Comparison of ENCODE assay signal across 9 mouse cellular contexts in the genomic region with DNA sequence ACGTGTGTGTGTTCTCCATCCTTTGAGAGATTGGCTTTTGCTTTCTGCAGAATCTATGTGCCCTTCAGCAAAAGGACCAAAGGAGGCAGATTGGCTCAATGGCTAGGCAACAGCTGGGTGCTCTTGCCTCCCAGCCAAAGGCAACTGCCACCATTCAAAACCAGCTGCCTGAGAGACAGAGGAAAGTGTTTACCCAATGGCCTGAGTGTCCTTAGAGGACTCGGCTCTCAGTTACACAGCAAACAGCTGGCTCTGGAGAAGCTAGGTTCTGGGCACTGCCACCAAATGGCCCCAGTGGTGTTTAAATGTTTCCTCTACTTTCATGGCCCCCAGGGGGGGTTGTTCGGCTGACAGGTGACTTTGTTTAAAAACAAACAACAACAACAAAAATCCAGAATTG. TPM values are rescaled to one million over a fixed set of nuclear protein-coding genes. Genes with fewer than 3 reads are reported as not detected.
A peak's percentile ranks its signal among the peaks of the same experiment; 100 is the strongest.
DNase-seq lines count a peak whose midpoint lies in the region; ATAC-seq and TF ChIP-seq lines count a peak whose summit lies in the region.
"Had no signal": no experiment of that assay in that cellular context is flagged by ENCODE, and none has a peak within 500 bp of the region (broad histone marks: within the 10 kb centered on the region; RNA-seq: fewer than 3 reads in every experiment).

No protein-coding gene starts in this region.

- WGBS in liver, embryonic 11.5 days, result 46% methylated on average over 3 of the region's 3 CpGs
- WGBS in heart, embryonic 15.5 days, result 36% methylated on average over 3 of the region's 3 CpGs
- WGBS in liver, embryonic 15.5 days (ENCODE audit: insufficient replicate concordance), result 45% methylated on average over 3 of the region's 3 CpGs
- 42% methylated on average over 3 of the region's 3 CpGs for WGBS in small intestine, adult 2 months

- H3K4me2 ChIP-seq in liver, embryonic 11.5 days, result peak overlapping the region; percentile 61
- peak overlapping the region; percentile 64 for H3K4me2 ChIP-seq in heart, embryonic 15.5 days
- H3K4me2 ChIP-seq in liver, embryonic 15.5 days, result peak overlapping the region; percentile 59

- H3K4me1 ChIP-seq in liver, embryonic 11.5 days (replicated peaks; ENCODE audit: control insufficient read depth, insufficient read depth, low read length), result no peaks in the 10 kb centered on the region
- no peaks in the 10 kb centered on the region for H3K4me1 ChIP-seq in heart, embryonic 15.5 days (replicated peaks)
- no peaks in the 10 kb centered on the region for H3K4me1 ChIP-seq in liver, embryonic 15.5 days (replicated peaks)
- 0 out of 2 replicates have a peak, but pooled peaks cover 1% of the 10 kb centered on the region for H3K4me1 ChIP-seq in small intestine, adult 2 months (ENCODE audit: control insufficient read depth, insufficient read depth, insufficient read length, low read length)

- DNase-seq in liver, embryonic 11.5 days (ENCODE audit: low spot score), result no peak
- DNase-seq in liver, result no peak
- no peak for DNase-seq in MN1 (ENCODE audit: low spot score)
- DNase-seq in spleen, adult 12 weeks (ENCODE audit: low spot score), result no peak
- DNase-seq in yolk sac, embryonic 10.5 days (ENCODE audit: low spot score), result no peak

- H3K27ac ChIP-seq in liver, embryonic 11.5 days (ENCODE audit: low read depth, low read length), result no peak overlapping the region
- H3K27ac ChIP-seq in heart, embryonic 15.5 days, result no peak overlapping the region
- H3K27ac ChIP-seq in liver, embryonic 15.5 days (replicated peaks), result no peak overlapping the region
- H3K27ac ChIP-seq in small intestine, adult 2 months (ENCODE audit: insufficient read depth, low read depth, low read length), result no peak overlapping the region

- no peak for TF ChIP-seq POLR2A in small intestine, adult 2 months (IDR thresholded peaks at IDR 0.05; ENCODE audit: low read depth, low read length)

- peak overlapping the region; percentile 39; the same call in 1 of the 2 replicates for H3K4me3 ChIP-seq in liver, embryonic 11.5 days (ENCODE audit: low read depth, low read length)
- peak overlapping the region; percentile 44 for H3K4me3 ChIP-seq in heart, embryonic 15.5 days
- H3K4me3 ChIP-seq in liver, embryonic 15.5 days (replicated peaks), result no peak overlapping the region
- H3K4me3 ChIP-seq in small intestine, adult 2 months (ENCODE audit: low read depth, low read length), result peak overlapping the region; percentile 89; the same call in 1 of the 2 replicates

- H3K27me3 ChIP-seq in liver, embryonic 11.5 days (replicated peaks; ENCODE audit: control insufficient read depth, insufficient read depth, low read length), result peaks cover 6% of the 10 kb centered on the region
- H3K27me3 ChIP-seq in heart, embryonic 15.5 days, result no peaks in the 10 kb centered on the region
- H3K27me3 ChIP-seq in liver, embryonic 15.5 days, result peaks cover 9% of the 10 kb centered on the region
- H3K27me3 ChIP-seq in small intestine, adult 2 months (ENCODE audit: control insufficient read depth, insufficient read depth, low read length), result no peaks in the 10 kb centered on the region

- no peak for TF ChIP-seq CTCF in small intestine, adult 2 months (IDR thresholded peaks at IDR 0.05; ENCODE audit: extremely low read depth, insufficient read length, insufficient replicate concordance, low read depth, low read length)

- no peaks in the 10 kb centered on the region for H3K36me3 ChIP-seq in liver, embryonic 11.5 days (ENCODE audit: control insufficient read depth, insufficient read depth, low read length)
- no peaks in the 10 kb centered on the region for H3K36me3 ChIP-seq in heart, embryonic 15.5 days
- H3K36me3 ChIP-seq in liver, embryonic 15.5 days (replicated peaks), result no peaks in the 10 kb centered on the region
- no peaks in the 10 kb centered on the region for H3K36me3 ChIP-seq in small intestine, adult 2 months (ENCODE audit: control insufficient read depth, insufficient read depth, low read length)

- no peak overlapping the region for H3K9ac ChIP-seq in liver, embryonic 11.5 days (ENCODE audit: low read depth, low read length)
- H3K9ac ChIP-seq in heart, embryonic 15.5 days, result 0 out of 2 replicates have a peak overlapping the region, but pooled peaks have one; percentile 33
- H3K9ac ChIP-seq in liver, embryonic 15.5 days, result no peak overlapping the region

- no peaks in the 10 kb centered on the region for H3K9me3 ChIP-seq in liver, embryonic 11.5 days (ENCODE audit: control insufficient read depth, low read length)
- no peaks in the 10 kb centered on the region for H3K9me3 ChIP-seq in heart, embryonic 15.5 days (replicated peaks)
- no peaks in the 10 kb centered on the region for H3K9me3 ChIP-seq in liver, embryonic 15.5 days (replicated peaks)

- ATAC-seq in liver, embryonic 11.5 days (replicated peaks; ENCODE audit: low FRiP score), result no peak
- ATAC-seq in heart, embryonic 15.5 days (replicated peaks; ENCODE audit: insufficient number of reproducible peaks, insufficient read depth, low FRiP score, low read depth), result no peak
- no peak for ATAC-seq in liver, embryonic 15.5 days (ENCODE audit: insufficient read depth)
- ATAC-seq: Patski had no signal

RNA-seq across cellular contexts. Expression of a gene that starts 19.1 kb away (rescaled TPM):
- 0.60 and 0.95 TPM in 2 replicates for polyA plus RNA-seq in liver, embryonic 11.5 days (2014; fragmentation: Nextera tagmentation; extraction: Ambion mirVana)
- 6.5 and 7.2 TPM in 2 replicates for polyA plus RNA-seq in heart, embryonic 15.5 days (2015; fragmentation: Nextera tagmentation; extraction: Ambion mirVana)
- polyA plus RNA-seq in liver, embryonic 15.5 days (2015; fragmentation: Nextera tagmentation; extraction: Ambion mirVana), result 0.17 TPM in 2 replicates
- polyA plus RNA-seq in small intestine, adult 2 months (2012; rRNA removed), result 0.74 and 0.79 TPM in 2 replicates

RNA-seq across cellular contexts. Expression of a gene that starts 54.8 kb away (rescaled TPM):
- 0.29 and 0.40 TPM in 2 replicates for polyA plus RNA-seq in liver, embryonic 11.5 days (2014; fragmentation: Nextera tagmentation; extraction: Ambion mirVana)
- 0.49 and 0.70 TPM in 2 replicates for polyA plus RNA-seq in heart, embryonic 15.5 days (2015; fragmentation: Nextera tagmentation; extraction: Ambion mirVana)
- 0.02 and 0.03 TPM in 2 replicates for polyA plus RNA-seq in liver, embryonic 15.5 days (2015; fragmentation: Nextera tagmentation; extraction: Ambion mirVana)
- 8.0 and 170 TPM in 2 replicates for polyA plus RNA-seq in small intestine, adult 2 months (2012; rRNA removed)
